Mouse (Mus musculus): Measurements from ENCODE around the gene BC051019.

- TF ChIP-seq CTCF (IDR thresholded peaks at IDR 0.05; ENCODE audit: insufficient read depth, low read depth, low read length) (no peak), POLR2A (IDR thresholded peaks at IDR 0.05; ENCODE audit: insufficient read depth, low read depth, low read length) (no peak)
Measured at GRCm38 (mm10) chr7:109756291-109756690, 32.6 kb upstream of the BC051019 start.
